In the genomic region with DNA sequence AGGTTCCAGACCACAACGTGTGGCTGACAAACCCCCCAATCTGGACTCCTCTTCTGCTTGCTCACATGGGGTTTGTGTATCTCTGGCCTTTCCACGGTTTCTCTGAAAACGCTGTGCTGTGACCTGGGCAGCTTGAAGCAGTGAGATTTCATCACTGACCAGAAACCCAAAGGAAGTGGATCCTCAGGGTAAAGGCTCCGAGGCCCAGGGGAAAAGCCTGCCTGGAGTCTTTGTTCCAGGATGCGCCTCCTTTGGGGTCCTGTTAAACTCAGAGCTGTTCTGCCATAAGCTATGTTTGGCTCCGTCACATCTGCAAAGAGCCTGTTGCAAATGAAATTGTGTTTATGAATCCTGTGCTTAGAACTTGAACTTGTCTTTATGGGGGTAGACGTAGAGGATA, we compare ENCODE assay signal across 19 mouse cellular contexts. TPM values are rescaled to one million over a fixed set of nuclear protein-coding genes. Genes with fewer than 3 reads are reported as not detected.
DNase-seq lines count a peak whose midpoint lies in the region; ATAC-seq lines count a peak whose summit lies in the region.
"Had no signal": no experiment of that assay in that cellular context is flagged by ENCODE, and none has a peak within 500 bp of the region (broad histone marks: within the 10 kb centered on the region; RNA-seq: fewer than 3 reads in every experiment).

No protein-coding gene starts in this region.

- WGBS in lung, embryonic 15.5 days = 72% methylated on average over 7 of the region's 7 CpGs
- WGBS in embryonic facial prominence, embryonic 13.5 days = 75% methylated on average over 7 of the region's 7 CpGs
- WGBS in embryonic facial prominence, embryonic 15.5 days = 71% methylated on average over 7 of the region's 7 CpGs
- WGBS in limb, embryonic 12.5 days = 76% methylated on average over 7 of the region's 7 CpGs

- no peaks in the 10 kb centered on the region for H3K27me3 ChIP-seq in lung, embryonic 15.5 days
- no peaks in the 10 kb centered on the region for H3K27me3 ChIP-seq in embryonic facial prominence, embryonic 13.5 days
- no peaks in the 10 kb centered on the region for H3K27me3 ChIP-seq in embryonic facial prominence, embryonic 15.5 days
- no peaks in the 10 kb centered on the region for H3K27me3 ChIP-seq in limb, embryonic 12.5 days
- H3K27me3 ChIP-seq: forebrain, embryonic 13.5 days; forebrain, embryonic 15.5 days had no signal

- no peaks in the 10 kb centered on the region for H3K9me3 ChIP-seq in lung, embryonic 15.5 days
- H3K9me3 ChIP-seq in embryonic facial prominence, embryonic 13.5 days = no peaks in the 10 kb centered on the region
- H3K9me3 ChIP-seq in embryonic facial prominence, embryonic 15.5 days (replicated peaks) = no peaks in the 10 kb centered on the region
- no peaks in the 10 kb centered on the region for H3K9me3 ChIP-seq in limb, embryonic 12.5 days
- H3K9me3 ChIP-seq: forebrain, embryonic 13.5 days; forebrain, embryonic 15.5 days had no signal

- H3K4me2 ChIP-seq in lung, embryonic 15.5 days = no peak overlapping the region
- H3K4me2 ChIP-seq in embryonic facial prominence, embryonic 13.5 days = no peak overlapping the region
- H3K4me2 ChIP-seq in embryonic facial prominence, embryonic 15.5 days (replicated peaks) = no peak overlapping the region
- no peak overlapping the region for H3K4me2 ChIP-seq in limb, embryonic 12.5 days
- H3K4me2 ChIP-seq: forebrain, embryonic 13.5 days; forebrain, embryonic 15.5 days had no signal

- H3K4me3 ChIP-seq in lung, embryonic 15.5 days = no peak overlapping the region
- no peak overlapping the region for H3K4me3 ChIP-seq in embryonic facial prominence, embryonic 13.5 days
- no peak overlapping the region for H3K4me3 ChIP-seq in embryonic facial prominence, embryonic 15.5 days (replicated peaks)
- H3K4me3 ChIP-seq in limb, embryonic 12.5 days (replicated peaks) = no peak overlapping the region
- H3K4me3 ChIP-seq: forebrain, embryonic 13.5 days; forebrain, embryonic 15.5 days had no signal

- peak overlapping the region; percentile 5; the same call in 1 of the 2 replicates for H3K27ac ChIP-seq in lung, embryonic 15.5 days
- peak overlapping the region; percentile 55; the same call in 1 of the 2 replicates for H3K27ac ChIP-seq in embryonic facial prominence, embryonic 13.5 days
- H3K27ac ChIP-seq in embryonic facial prominence, embryonic 15.5 days (replicated peaks) = peak overlapping the region; percentile 58
- H3K27ac ChIP-seq in limb, embryonic 12.5 days = 0 out of 2 replicates have a peak overlapping the region, but pooled peaks have one; percentile 7
- H3K27ac ChIP-seq: forebrain, embryonic 13.5 days; forebrain, embryonic 15.5 days had no signal

- no peak for ATAC-seq in lung, embryonic 15.5 days (ENCODE audit: borderline replicate concordance, extremely low read depth, low FRiP score, low TSS enrichment)
- ATAC-seq in embryonic facial prominence, embryonic 13.5 days (ENCODE audit: insufficient number of reproducible peaks, insufficient read depth, low FRiP score, low TSS enrichment, low read depth) = no peak
- no peak for ATAC-seq in embryonic facial prominence, embryonic 15.5 days (ENCODE audit: insufficient number of reproducible peaks, low FRiP score, low TSS enrichment, low read depth)
- no peak for ATAC-seq in limb, embryonic 12.5 days (ENCODE audit: insufficient number of reproducible peaks, insufficient read depth, low FRiP score, low TSS enrichment, low read depth)
- ATAC-seq: forebrain, embryonic 13.5 days; forebrain, embryonic 15.5 days; forebrain, postnatal 0 days had no signal

- H3K9ac ChIP-seq in lung, embryonic 15.5 days = no peak overlapping the region
- H3K9ac ChIP-seq in embryonic facial prominence, embryonic 13.5 days = no peak overlapping the region
- no peak overlapping the region for H3K9ac ChIP-seq in embryonic facial prominence, embryonic 15.5 days
- H3K9ac ChIP-seq in limb, embryonic 12.5 days (replicated peaks) = no peak overlapping the region
- H3K9ac ChIP-seq: forebrain, embryonic 13.5 days; forebrain, embryonic 15.5 days; forebrain, postnatal 0 days had no signal

- peaks cover 27% of the 10 kb centered on the region for H3K4me1 ChIP-seq in lung, embryonic 15.5 days
- H3K4me1 ChIP-seq in embryonic facial prominence, embryonic 13.5 days = peaks cover 32% of the 10 kb centered on the region
- peaks cover 30% of the 10 kb centered on the region for H3K4me1 ChIP-seq in embryonic facial prominence, embryonic 15.5 days
- H3K4me1 ChIP-seq in limb, embryonic 12.5 days (replicated peaks) = peaks cover 44% of the 10 kb centered on the region
- H3K4me1 ChIP-seq: forebrain, embryonic 15.5 days had no signal

- DNase-seq in lung, postnatal 4 days = no peak
- DNase-seq in left cerebral cortex, adult 11 months (ENCODE audit: low spot score) = no peak
- no peak for DNase-seq in cerebellum, adult 11-12 months
- DNase-seq in kidney, postnatal 10 days = no peak
- DNase-seq: adrenal gland, adult 2 months; adrenal gland, postnatal 10 days; adrenal gland, postnatal 25 days; cerebellum, adult 11 months; cerebellum, adult 2 months; cerebellum, adult 9-10 months; cerebellum, postnatal 10 days; cerebellum, postnatal 25 days; forebrain, postnatal 0 days had no signal

- H3K36me3 ChIP-seq in lung, embryonic 15.5 days = no peaks in the 10 kb centered on the region
- no peaks in the 10 kb centered on the region for H3K36me3 ChIP-seq in embryonic facial prominence, embryonic 13.5 days
- H3K36me3 ChIP-seq in embryonic facial prominence, embryonic 15.5 days = no peaks in the 10 kb centered on the region
- no peaks in the 10 kb centered on the region for H3K36me3 ChIP-seq in limb, embryonic 12.5 days
- H3K36me3 ChIP-seq: forebrain, embryonic 15.5 days had no signal

RNA-seq across cellular contexts. Expression of a gene that starts 11.0 kb away (rescaled TPM):
- polyA plus RNA-seq in lung, embryonic 15.5 days (2015; fragmentation: Nextera tagmentation; extraction: Ambion mirVana) = 107 and 109 TPM in 2 replicates
- polyA plus RNA-seq in embryonic facial prominence, embryonic 13.5 days (2015; fragmentation: Nextera tagmentation; extraction: Ambion mirVana) = 113 and 129 TPM in 2 replicates
- 82.9 and 104 TPM in 2 replicates for polyA plus RNA-seq in embryonic facial prominence, embryonic 15.5 days (2015; fragmentation: Nextera tagmentation; extraction: Ambion mirVana)
- polyA plus RNA-seq in limb, embryonic 12.5 days (2016; fragmentation: Nextera tagmentation; extraction: Ambion mirVana) = 69.0 and 82.0 TPM in 2 replicates

RNA-seq across cellular contexts. Expression of a gene that starts 56.3 kb away (rescaled TPM):
- 12.3 and 15.7 TPM in 2 replicates for polyA plus RNA-seq in lung, embryonic 15.5 days (2015; fragmentation: Nextera tagmentation; extraction: Ambion mirVana)
- polyA plus RNA-seq in embryonic facial prominence, embryonic 13.5 days (2015; fragmentation: Nextera tagmentation; extraction: Ambion mirVana) = 15.4 TPM in 2 replicates
- 14.5 and 16.2 TPM in 2 replicates for polyA plus RNA-seq in embryonic facial prominence, embryonic 15.5 days (2015; fragmentation: Nextera tagmentation; extraction: Ambion mirVana)
- polyA plus RNA-seq in limb, embryonic 12.5 days (2016; fragmentation: Nextera tagmentation; extraction: Ambion mirVana) = 14.9 and 15.1 TPM in 2 replicates

RNA-seq across cellular contexts. Expression of a gene that starts 56.5 kb away (rescaled TPM):
- 99.8 and 102 TPM in 2 replicates for polyA plus RNA-seq in lung, embryonic 15.5 days (2015; fragmentation: Nextera tagmentation; extraction: Ambion mirVana)
- 88.4 and 91.9 TPM in 2 replicates for polyA plus RNA-seq in embryonic facial prominence, embryonic 13.5 days (2015; fragmentation: Nextera tagmentation; extraction: Ambion mirVana)
- 79.2 and 80.1 TPM in 2 replicates for polyA plus RNA-seq in embryonic facial prominence, embryonic 15.5 days (2015; fragmentation: Nextera tagmentation; extraction: Ambion mirVana)
- polyA plus RNA-seq in limb, embryonic 12.5 days (2016; fragmentation: Nextera tagmentation; extraction: Ambion mirVana) = 99.2 and 101 TPM in 2 replicates

Comparison
In these comparisons a context has a peak if more than half of its experiments do, and no peak if none do; other contexts are left out.
1. H3K27ac ChIP-seq: peak in every context shown above with its lines; median percentile 58 in embryonic facial prominence, embryonic 15.5 days; 55 in embryonic facial prominence, embryonic 13.5 days; 7 in limb, embryonic 12.5 days; 5 in lung, embryonic 15.5 days.